Mouse (Mus musculus) megakaryocyte-erythroid progenitor cell, adult 5-6 weeks (primary cell): Measurements from ENCODE around the gene Clic1. TPM values are rescaled to one million over a fixed set of nuclear protein-coding genes. Genes with fewer than 3 reads are reported as not detected.

Source experiments
- ATAC-seq: replicated peaks from 2 replicates; pipeline ENCODE4 v1.8.0; 2016; ENCODE audit warnings: mild to moderate bottlenecking, inconsistent platforms; ENCODE audit not compliant: severe bottlenecking, poor library complexity, low FRiP score, low TSS enrichment
- total RNA-seq, 2 experiments: library from RNA; stranded (forward) in 1 of 2; stranded (reverse) in 1 of 2; fragments of 200-1000, 215-1000 nt in 1 of 2; fragments of >200 nt in 1 of 2; fragmentation: Nextera tagmentation in 1 of 2; gene quantifications; 2 replicates each; pipeline ENCODE4 v1.2.3; 2014 to 2017

The Clic1 gene
- total RNA-seq, 2 experiments from 2014 or later = 137 TPM

- no peak for ATAC-seq
These were observed 30.9 kb downstream of the Clic1 start for GRCm38 (mm10) chr17:35080710-35081109.

GRCm38 (mm10) chr17:35082841-35083576, 33.2 kb downstream of the Clic1 start:
- no peak for ATAC-seq

- ATAC-seq = no peak
These were observed 34.2 kb downstream of the Clic1 start for GRCm38 (mm10) chr17:35083929-35084497.

GRCm38 (mm10) chr17:35085208-35085865, 35.6 kb downstream of the Clic1 start, which contains the start of gene Ly6g6f:
Gene Ly6g6f (minus strand): TSS chr17:35085610.
- ATAC-seq = no peak

GRCm38 (mm10) chr17:35088151-35088550, 38.4 kb downstream of the Clic1 start:
- no peak for ATAC-seq

GRCm38 (mm10) chr17:35088825-35089644, 39.3 kb downstream of the Clic1 start, which contains the start of gene Abhd16a:
Gene Abhd16a (plus strand): TSS chr17:35089263.
- peak; percentile 86 for ATAC-seq

GRCm38 (mm10) chr17:35090166-35090932, 40.6 kb downstream of the Clic1 start:
- peak; percentile 84 for ATAC-seq

GRCm38 (mm10) chr17:35092403-35093198, 42.8 kb downstream of the Clic1 start:
- no peak for ATAC-seq

GRCm38 (mm10) chr17:35094475-35095365, 45.0 kb downstream of the Clic1 start:
- no peak for ATAC-seq

GRCm38 (mm10) chr17:35096597-35096996, 46.8 kb downstream of the Clic1 start:
- no peak for ATAC-seq

GRCm38 (mm10) chr17:35097164-35097655, 47.4 kb downstream of the Clic1 start:
- no peak for ATAC-seq

- ATAC-seq = no peak
These were observed 50.5 kb downstream of the Clic1 start for GRCm38 (mm10) chr17:35100196-35100765.

GRCm38 (mm10) chr17:35101161-35101560, 51.4 kb downstream of the Clic1 start:
- ATAC-seq = no peak

GRCm38 (mm10) chr17:35102299-35102698, 52.5 kb downstream of the Clic1 start:
- no peak for ATAC-seq

GRCm38 (mm10) chr17:35103221-35103690, 53.5 kb downstream of the Clic1 start:
- ATAC-seq = peak; percentile 29

GRCm38 (mm10) chr17:35104079-35104478, 54.3 kb downstream of the Clic1 start:
- no peak for ATAC-seq

- peak; percentile 87 for ATAC-seq
These were observed 55.0 kb downstream of the Clic1 start for GRCm38 (mm10) chr17:35104754-35105153.
